Mouse (Mus musculus): Measurements from ENCODE around the gene Ffar1. TPM values are rescaled to one million over a fixed set of nuclear protein-coding genes. Genes with fewer than 3 reads are reported as not detected.

Ffar1 gene
- polyA plus RNA-seq, 1 experiment from 2014 or later = not detected

DNA sequence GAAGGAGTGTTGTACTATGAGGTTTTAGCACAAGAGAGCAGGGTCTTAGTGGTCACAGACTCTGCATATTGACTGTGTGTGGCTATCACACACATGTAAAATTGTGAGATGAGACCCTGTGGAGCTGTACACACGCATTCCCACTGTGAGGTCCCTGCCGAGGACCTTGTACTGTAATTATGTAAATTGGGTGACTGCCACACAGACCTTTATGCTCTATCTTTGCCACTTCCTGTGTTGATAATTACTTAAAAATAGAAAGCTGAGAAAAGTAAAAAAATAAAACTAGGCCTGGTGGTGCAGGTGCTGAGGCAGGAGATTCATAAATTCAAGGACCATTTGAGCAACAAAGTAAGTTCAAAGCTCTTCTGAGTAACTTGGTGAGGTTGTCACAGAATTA lies 29.3 kb upstream of the Ffar1 start:
- Histone ChIP-seq H3K4me2 (no peak overlapping the region), H3K4me3 (ENCODE audit: low read depth, low read length) (no peak overlapping the region), H3K36me3 (ENCODE audit: control insufficient read depth, insufficient read depth, low read length) (no peaks in the 10 kb centered on the region), H3K27ac (ENCODE audit: low read depth, low read length) (no peak overlapping the region), H3K9me3 (replicated peaks; ENCODE audit: control insufficient read depth, low read length) (no peaks in the 10 kb centered on the region), H3K4me1 (ENCODE audit: control insufficient read depth, insufficient read depth, low read length) (no peaks in the 10 kb centered on the region), H3K9ac (ENCODE audit: low read depth, low read length) (no peak overlapping the region), H3K27me3 (ENCODE audit: control insufficient read depth, insufficient read depth, low read length) (no peaks in the 10 kb centered on the region)
- no peak for ATAC-seq (replicated peaks; ENCODE audit: insufficient number of reproducible peaks, low FRiP score, low TSS enrichment)
- WGBS (ENCODE audit: insufficient replicate concordance) = 43% methylated on average over 2 of the region's 2 CpGs

DNA sequence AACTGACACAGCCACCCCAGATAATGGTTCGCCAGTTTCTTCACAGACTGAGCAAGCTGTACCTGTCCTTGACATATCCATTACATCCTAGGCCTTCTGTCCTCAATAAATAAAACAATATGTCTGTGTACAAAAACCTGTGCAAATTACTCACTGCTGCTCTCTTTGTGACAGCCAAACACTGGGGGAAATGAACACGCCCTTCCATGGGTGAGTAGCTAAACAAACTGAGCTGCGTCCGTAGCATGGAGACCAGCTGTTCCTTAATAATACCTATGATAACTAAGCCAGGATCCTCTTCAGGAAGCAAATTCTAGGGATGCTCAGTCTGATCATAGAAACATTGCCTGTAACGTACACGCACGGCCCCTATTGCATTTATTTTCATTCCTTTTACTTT lies 27.4 kb upstream of the Ffar1 start:
- H3K4me3 ChIP-seq (ENCODE audit: low read depth, low read length) = no peak overlapping the region
- no peak for ATAC-seq (replicated peaks; ENCODE audit: insufficient number of reproducible peaks, low FRiP score, low TSS enrichment)
- H3K36me3 ChIP-seq (ENCODE audit: control insufficient read depth, insufficient read depth, low read length) = no peaks in the 10 kb centered on the region
- WGBS (ENCODE audit: insufficient replicate concordance) = 75% methylated on average over 7 of the region's 7 CpGs
- no peaks in the 10 kb centered on the region for H3K27me3 ChIP-seq (ENCODE audit: control insufficient read depth, insufficient read depth, low read length)
- H3K27ac ChIP-seq (ENCODE audit: low read depth, low read length) = no peak overlapping the region
- H3K4me1 ChIP-seq (ENCODE audit: control insufficient read depth, insufficient read depth, low read length) = no peaks in the 10 kb centered on the region
- H3K4me2 ChIP-seq = no peak overlapping the region
- no peak overlapping the region for H3K9ac ChIP-seq (ENCODE audit: low read depth, low read length)
- no peaks in the 10 kb centered on the region for H3K9me3 ChIP-seq (replicated peaks; ENCODE audit: control insufficient read depth, low read length)

DNA sequence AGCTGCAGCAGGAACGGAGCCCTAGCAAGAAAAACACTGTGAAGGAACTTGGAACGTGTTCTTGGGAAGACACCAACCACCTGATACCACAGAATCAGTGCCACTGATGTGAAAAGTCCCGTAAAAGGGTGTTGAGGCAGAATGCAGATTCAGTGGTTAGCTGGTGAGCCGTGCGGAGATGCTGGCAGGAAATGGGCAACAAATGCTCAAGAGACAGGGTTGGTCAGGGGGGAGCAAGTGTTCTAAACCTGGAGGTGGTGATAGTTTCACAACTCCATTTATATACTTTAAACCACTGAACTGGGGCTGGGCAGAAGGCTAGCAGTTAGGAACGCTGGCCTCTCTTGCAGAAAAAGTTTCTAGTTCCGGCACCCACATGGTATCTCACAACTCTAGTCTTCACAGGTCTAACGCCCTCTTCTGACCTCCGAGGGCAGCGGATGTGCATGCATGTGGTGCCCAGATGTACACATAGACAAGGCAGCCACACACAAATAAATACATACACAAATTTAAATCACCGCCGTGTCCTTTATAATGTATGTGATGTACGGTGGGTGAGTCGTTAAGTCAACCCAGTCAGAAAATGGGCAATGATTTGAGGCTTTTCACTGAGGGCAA lies 26.3 kb upstream of the Ffar1 start:
- no peak overlapping the region for H3K4me3 ChIP-seq (ENCODE audit: low read depth, low read length)
- no peaks in the 10 kb centered on the region for H3K36me3 ChIP-seq (ENCODE audit: control insufficient read depth, insufficient read depth, low read length)
- WGBS (ENCODE audit: insufficient replicate concordance) = 76% methylated on average over 14 of the region's 14 CpGs
- no peak overlapping the region for H3K27ac ChIP-seq (ENCODE audit: low read depth, low read length)
- H3K4me2 ChIP-seq = no peak overlapping the region
- no peaks in the 10 kb centered on the region for H3K4me1 ChIP-seq (ENCODE audit: control insufficient read depth, insufficient read depth, low read length)
- no peaks in the 10 kb centered on the region for H3K27me3 ChIP-seq (ENCODE audit: control insufficient read depth, insufficient read depth, low read length)
- no peak for ATAC-seq (replicated peaks; ENCODE audit: insufficient number of reproducible peaks, low FRiP score, low TSS enrichment)
- H3K9ac ChIP-seq (ENCODE audit: low read depth, low read length) = no peak overlapping the region
- no peaks in the 10 kb centered on the region for H3K9me3 ChIP-seq (replicated peaks; ENCODE audit: control insufficient read depth, low read length)

DNA sequence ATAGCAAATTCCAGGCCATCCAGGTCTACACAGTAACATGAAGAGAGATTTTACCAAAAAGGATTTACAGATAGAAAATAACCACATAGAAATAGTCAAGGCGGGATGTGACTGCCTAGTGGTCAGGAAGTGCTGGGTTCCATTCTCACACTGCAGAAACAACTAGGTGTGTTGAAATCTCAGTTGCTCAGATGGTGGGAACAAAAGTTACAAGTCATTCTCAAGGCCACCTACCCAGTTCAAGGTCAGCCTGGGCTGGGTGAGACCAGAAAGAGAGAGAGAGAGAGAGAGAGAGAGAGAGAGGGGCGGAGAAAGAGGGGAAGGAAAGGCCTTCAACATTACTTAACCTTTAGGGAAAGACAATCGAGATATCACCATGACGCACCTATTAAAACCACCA lies 25.5 kb upstream of the Ffar1 start:
- H3K4me2 ChIP-seq = no peak overlapping the region
- H3K4me1 ChIP-seq (ENCODE audit: control insufficient read depth, insufficient read depth, low read length) = no peaks in the 10 kb centered on the region
- no peak overlapping the region for H3K9ac ChIP-seq (ENCODE audit: low read depth, low read length)
- H3K27ac ChIP-seq (ENCODE audit: low read depth, low read length) = no peak overlapping the region
- no peak overlapping the region for H3K4me3 ChIP-seq (ENCODE audit: low read depth, low read length)
- ATAC-seq (replicated peaks; ENCODE audit: insufficient number of reproducible peaks, low FRiP score, low TSS enrichment) = no peak
- H3K36me3 ChIP-seq (ENCODE audit: control insufficient read depth, insufficient read depth, low read length) = no peaks in the 10 kb centered on the region
- 82% methylated on average over 4 of the region's 4 CpGs for WGBS (ENCODE audit: insufficient replicate concordance)
- H3K27me3 ChIP-seq (ENCODE audit: control insufficient read depth, insufficient read depth, low read length) = no peaks in the 10 kb centered on the region
- H3K9me3 ChIP-seq (replicated peaks; ENCODE audit: control insufficient read depth, low read length) = no peaks in the 10 kb centered on the region

GRCm38 (mm10) chr7:30884047-30884446 lies 22.7 kb upstream of the Ffar1 start:
- Histone ChIP-seq H3K4me3 (ENCODE audit: low read depth, low read length) (no peak overlapping the region), H3K27me3 (ENCODE audit: control insufficient read depth, insufficient read depth, low read length) (no peaks in the 10 kb centered on the region), H3K9ac (ENCODE audit: low read depth, low read length) (no peak overlapping the region)

GRCm38 (mm10) chr7:30881367-30881766 lies 20.0 kb upstream of the Ffar1 start:
- H3K36me3 ChIP-seq (ENCODE audit: control insufficient read depth, insufficient read depth, low read length) = no peaks in the 10 kb centered on the region
- no peak overlapping the region for H3K4me2 ChIP-seq
- WGBS (ENCODE audit: insufficient replicate concordance) = 68% methylated on average over 3 of the region's 3 CpGs
- no peaks in the 10 kb centered on the region for H3K27me3 ChIP-seq (ENCODE audit: control insufficient read depth, insufficient read depth, low read length)
- no peaks in the 10 kb centered on the region for H3K4me1 ChIP-seq (ENCODE audit: control insufficient read depth, insufficient read depth, low read length)
- no peak overlapping the region for H3K27ac ChIP-seq (ENCODE audit: low read depth, low read length)
- H3K9me3 ChIP-seq (replicated peaks; ENCODE audit: control insufficient read depth, low read length) = no peaks in the 10 kb centered on the region
- H3K9ac ChIP-seq (ENCODE audit: low read depth, low read length) = no peak overlapping the region
- H3K4me3 ChIP-seq (ENCODE audit: low read depth, low read length) = no peak overlapping the region
- no peak for ATAC-seq (replicated peaks; ENCODE audit: insufficient number of reproducible peaks, low FRiP score, low TSS enrichment)

More at GRCm38 (mm10) chr7:30884047-30884446, 22.7 kb upstream of the Ffar1 start:
- Histone ChIP-seq H3K4me2 (no peak overlapping the region), H3K36me3 (ENCODE audit: control insufficient read depth, insufficient read depth, low read length) (no peaks in the 10 kb centered on the region), H3K4me1 (ENCODE audit: control insufficient read depth, insufficient read depth, low read length) (no peaks in the 10 kb centered on the region), H3K27ac (ENCODE audit: low read depth, low read length) (no peak overlapping the region), H3K9me3 (replicated peaks; ENCODE audit: control insufficient read depth, low read length) (no peaks in the 10 kb centered on the region)
- ATAC-seq (replicated peaks; ENCODE audit: insufficient number of reproducible peaks, low FRiP score, low TSS enrichment) = no peak

GRCm38 (mm10) chr7:30880176-30880575 lies 18.8 kb upstream of the Ffar1 start, which contains the start of gene Cd22:
Cd22 (minus strand) TSS chr7:30880342.
- Histone ChIP-seq H3K4me1 (ENCODE audit: control insufficient read depth, insufficient read depth, low read length) (no peaks in the 10 kb centered on the region), H3K9ac (ENCODE audit: low read depth, low read length) (no peak within 1 kb of the TSS), H3K27ac (ENCODE audit: low read depth, low read length) (no peak within 1 kb of the TSS), H3K4me2 (no peak within 1 kb of the TSS), H3K4me3 (ENCODE audit: low read depth, low read length) (no peak within 1 kb of the TSS), H3K27me3 (ENCODE audit: control insufficient read depth, insufficient read depth, low read length) (no peaks in the 10 kb centered on the region), H3K36me3 (ENCODE audit: control insufficient read depth, insufficient read depth, low read length) (no peaks in the 10 kb centered on the region), H3K9me3 (replicated peaks; ENCODE audit: control insufficient read depth, low read length) (no peaks in the 10 kb centered on the region)
- ATAC-seq (replicated peaks; ENCODE audit: insufficient number of reproducible peaks, low FRiP score, low TSS enrichment) = no peak
- WGBS (ENCODE audit: insufficient replicate concordance) = 54% methylated on average over 7 of the region's 7 CpGs

GRCm38 (mm10) chr7:30878950-30879349 lies 17.6 kb upstream of the Ffar1 start:
- H3K36me3 ChIP-seq (ENCODE audit: control insufficient read depth, insufficient read depth, low read length) = no peaks in the 10 kb centered on the region
- H3K4me1 ChIP-seq (ENCODE audit: control insufficient read depth, insufficient read depth, low read length) = no peaks in the 10 kb centered on the region
- H3K9ac ChIP-seq (ENCODE audit: low read depth, low read length) = no peak overlapping the region
- WGBS (ENCODE audit: insufficient replicate concordance) = 77% methylated on average over 6 of the region's 6 CpGs
- no peak overlapping the region for H3K4me2 ChIP-seq
- no peaks in the 10 kb centered on the region for H3K27me3 ChIP-seq (ENCODE audit: control insufficient read depth, insufficient read depth, low read length)
- no peak overlapping the region for H3K27ac ChIP-seq (ENCODE audit: low read depth, low read length)
- no peaks in the 10 kb centered on the region for H3K9me3 ChIP-seq (replicated peaks; ENCODE audit: control insufficient read depth, low read length)
- no peak overlapping the region for H3K4me3 ChIP-seq (ENCODE audit: low read depth, low read length)
- no peak for ATAC-seq (replicated peaks; ENCODE audit: insufficient number of reproducible peaks, low FRiP score, low TSS enrichment)

GRCm38 (mm10) chr7:30873083-30873482 lies 11.7 kb upstream of the Ffar1 start:
- no peak for ATAC-seq (replicated peaks; ENCODE audit: insufficient number of reproducible peaks, low FRiP score, low TSS enrichment)
- Histone ChIP-seq H3K36me3 (ENCODE audit: control insufficient read depth, insufficient read depth, low read length) (no peaks in the 10 kb centered on the region), H3K27ac (ENCODE audit: low read depth, low read length) (no peak overlapping the region), H3K4me2 (peak overlapping the region; percentile 42), H3K9me3 (replicated peaks; ENCODE audit: control insufficient read depth, low read length) (no peaks in the 10 kb centered on the region), H3K27me3 (ENCODE audit: control insufficient read depth, insufficient read depth, low read length) (peaks cover 17% of the 10 kb centered on the region; the same call in 1 of the 2 replicates), H3K9ac (ENCODE audit: low read depth, low read length) (no peak overlapping the region), H3K4me1 (ENCODE audit: control insufficient read depth, insufficient read depth, low read length) (no peaks in the 10 kb centered on the region), H3K4me3 (ENCODE audit: low read depth, low read length) (no peak overlapping the region)
- whole genome bisulfite sequencing (ENCODE audit: insufficient replicate concordance) = 25% methylated on average over 15 of the region's 15 CpGs

All from heart, embryonic 11.5 days (tissue).